ENCODE assay signal across 8 mouse cellular contexts in the genomic region with DNA sequence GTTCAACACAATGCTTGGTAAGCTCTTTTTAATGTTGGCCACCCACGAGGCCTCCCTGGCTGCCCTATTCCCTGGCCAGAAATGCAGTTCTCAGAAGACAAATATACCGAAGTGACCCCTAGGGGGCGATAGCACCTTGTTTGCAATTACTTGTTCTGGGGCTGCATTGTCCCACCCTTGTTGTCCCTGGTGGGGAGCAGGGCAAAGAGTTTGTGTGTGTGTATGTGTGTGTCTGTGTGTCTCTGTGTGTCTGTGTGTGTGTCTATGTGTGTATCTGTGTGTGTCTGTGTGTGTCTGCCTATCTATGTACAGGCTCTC. TPM values are rescaled to one million over a fixed set of nuclear protein-coding genes. Genes with fewer than 3 reads are reported as not detected.
A peak's percentile ranks its signal among the peaks of the same experiment; 100 is the strongest.
DNase-seq lines count a peak whose midpoint lies in the region; ATAC-seq lines count a peak whose summit lies in the region.

No protein-coding gene starts in this region.

- H3K4me2 ChIP-seq in forebrain, embryonic 11.5 days (ENCODE audit: low read depth, low read length, severe bottlenecking): no peak overlapping the region
- no peak overlapping the region for H3K4me2 ChIP-seq in midbrain, embryonic 14.5 days (ENCODE audit: low read length)

- no peak overlapping the region for H3K4me3 ChIP-seq in forebrain, embryonic 11.5 days (ENCODE audit: low read depth, low read length)
- no peak overlapping the region for H3K4me3 ChIP-seq in midbrain, embryonic 14.5 days (replicated peaks; ENCODE audit: low read depth, low read length)

- no peak overlapping the region for H3K27ac ChIP-seq in forebrain, embryonic 11.5 days (ENCODE audit: low read depth, low read length)
- H3K27ac ChIP-seq in midbrain, embryonic 14.5 days (replicated peaks; ENCODE audit: low read depth, low read length): no peak overlapping the region

- H3K9me3 ChIP-seq in forebrain, embryonic 11.5 days (ENCODE audit: control insufficient read depth, low read length): no peaks in the 10 kb centered on the region
- no peaks in the 10 kb centered on the region for H3K9me3 ChIP-seq in midbrain, embryonic 14.5 days (ENCODE audit: control insufficient read depth, low read length)

- WGBS in forebrain, embryonic 11.5 days: 3% methylated on average over 3 of the region's 3 CpGs
- 1% methylated on average over 3 of the region's 3 CpGs for WGBS in midbrain, embryonic 14.5 days

- peaks cover 8% of the 10 kb centered on the region; the same call in 1 of the 2 replicates for H3K4me1 ChIP-seq in forebrain, embryonic 11.5 days (replicated peaks; ENCODE audit: control insufficient read depth, insufficient read depth, low read length)
- peaks cover 6% of the 10 kb centered on the region; the same call in 1 of the 2 replicates for H3K4me1 ChIP-seq in midbrain, embryonic 14.5 days (ENCODE audit: control insufficient read depth, insufficient read depth, low read length)

- peak; percentile 66 for DNase-seq in right cerebral cortex, postnatal 4 days
- no peak for DNase-seq in right cerebral cortex, adult 18-20 months
- DNase-seq in brain, adult 2 months (ENCODE audit: low read depth, low spot score): peak; percentile 62
- DNase-seq in forebrain, embryonic 11.5 days (ENCODE audit: low spot score): peak; percentile 89
- peak; percentile 82 for DNase-seq in hindlimb bud, embryonic 11.5 days (ENCODE audit: extremely low spot score, low read depth, low spot score)
- peak; percentile 74 for DNase-seq in left cerebral cortex, postnatal 4 days
- DNase-seq in midbrain, embryonic 14.5 days: peak; percentile 86
- peak; percentile 75 for DNase-seq in thymus, postnatal 4 days

- no peak overlapping the region for H3K9ac ChIP-seq in forebrain, embryonic 11.5 days (ENCODE audit: low read length)
- H3K9ac ChIP-seq in midbrain, embryonic 14.5 days (replicated peaks; ENCODE audit: low read length): no peak overlapping the region

- H3K27me3 ChIP-seq in forebrain, embryonic 11.5 days (ENCODE audit: control insufficient read depth, insufficient read depth, low read length): no peaks in the 10 kb centered on the region; the same call in none of the 2 replicates
- H3K27me3 ChIP-seq in midbrain, embryonic 14.5 days (ENCODE audit: control insufficient read depth, insufficient read depth, low read length): no peaks in the 10 kb centered on the region

- no peaks in the 10 kb centered on the region for H3K36me3 ChIP-seq in forebrain, embryonic 11.5 days (ENCODE audit: control insufficient read depth, insufficient read depth, low read length)
- H3K36me3 ChIP-seq in midbrain, embryonic 14.5 days (ENCODE audit: control insufficient read depth, insufficient read depth, low read length): no peaks in the 10 kb centered on the region

- peak; percentile 63 for ATAC-seq in forebrain, embryonic 11.5 days (replicated peaks; ENCODE audit: low FRiP score)
- ATAC-seq in midbrain, embryonic 14.5 days (ENCODE audit: low FRiP score, low TSS enrichment): peak; percentile 43; the same call in 1 of the 2 replicates

- intact Hi-C loops in left cerebral cortex, postnatal 4 days (cut with DNase I): no loop called here

RNA-seq across cellular contexts. Expression of a gene that starts 8.0 kb away (rescaled TPM):
- polyA plus RNA-seq in forebrain, embryonic 11.5 days (2014; fragmentation: Nextera tagmentation; extraction: Ambion mirVana): 0.21 and 0.25 TPM in 2 replicates
- 1 to 10 TPM; 3.0 to 3.4 TPM for total RNA-seq in left cerebral cortex, postnatal 4 days (2021)
- polyA plus RNA-seq in midbrain, embryonic 14.5 days (2014; fragmentation: Nextera tagmentation; extraction: Ambion mirVana): 0.86 and 1.3 TPM in 2 replicates

RNA-seq across cellular contexts. Expression of a gene that starts 30.7 kb away (rescaled TPM):
- not detected in 2 replicates for polyA plus RNA-seq in forebrain, embryonic 11.5 days (2014; fragmentation: Nextera tagmentation; extraction: Ambion mirVana)
- under 1 TPM; 0.46 to 0.58 TPM for total RNA-seq in left cerebral cortex, postnatal 4 days (2021)
- polyA plus RNA-seq in midbrain, embryonic 14.5 days (2014; fragmentation: Nextera tagmentation; extraction: Ambion mirVana): 0.12 and 0.16 TPM in 2 replicates

RNA-seq across cellular contexts. Expression of a gene that starts 38.2 kb away (rescaled TPM):
- polyA plus RNA-seq in forebrain, embryonic 11.5 days (2014; fragmentation: Nextera tagmentation; extraction: Ambion mirVana): 119 and 121 TPM in 2 replicates
- 10 to 100 TPM; 24.6 to 33.8 TPM for total RNA-seq in left cerebral cortex, postnatal 4 days (2021)
- 40.1 and 40.2 TPM in 2 replicates for polyA plus RNA-seq in midbrain, embryonic 14.5 days (2014; fragmentation: Nextera tagmentation; extraction: Ambion mirVana)
